Mouse (Mus musculus) heart, postnatal 36 days (tissue): ENCODE measurements around the gene Cacna1i. TPM values are rescaled to one million over a fixed set of nuclear protein-coding genes. Genes with fewer than 3 reads are reported as not detected.

Experiments used
- DNase-seq, 2 experiments: peaks; one replicate each; pipeline ENCODE4 v3.0.0; 2021 to 2022
- intact Hi-C: fragments of 180-260 bp; cut with DNase I; formaldehyde crosslinking; loops from one replicate; pipeline ENCODE4 v1.15.1; 2025
- total RNA-seq, 2 experiments: library from RNA; stranded (reverse); gene quantifications; 2 replicates each; pipeline ENCODE4 v1.2.3; 2021

Gene Cacna1i
- under 1 TPM in 1 of 2 experiments, not detected in 1; 0.03 TPM for total RNA-seq

DNA sequence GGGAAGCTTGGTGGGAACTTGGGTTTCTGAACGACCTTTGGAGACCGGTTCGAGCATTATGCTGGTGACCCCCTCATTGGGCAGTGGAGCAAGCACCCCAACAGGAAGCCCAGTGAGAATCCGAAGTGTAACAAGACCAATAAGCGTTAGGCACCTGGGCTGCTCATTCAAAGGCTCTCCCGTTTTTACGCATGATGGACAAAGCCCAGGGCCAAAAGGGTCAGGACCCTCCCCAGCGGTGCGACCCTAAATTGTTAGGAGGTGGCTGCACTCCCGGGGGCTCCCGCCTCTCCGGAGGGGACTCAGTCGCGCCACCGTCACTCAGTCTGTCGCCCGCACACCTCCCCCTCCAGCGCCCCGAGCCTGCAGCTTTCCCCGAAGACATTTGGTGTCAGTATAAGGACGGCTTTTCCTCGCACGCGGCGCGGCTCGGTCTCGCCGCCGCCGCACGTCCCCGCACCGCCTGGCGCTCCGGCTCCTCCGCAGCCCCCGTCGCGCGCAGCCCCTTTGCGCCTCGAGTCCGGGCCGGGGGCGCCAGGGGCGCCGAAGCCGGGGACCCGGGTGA lies at the start of gene Cacna1i:
Cacna1i (plus strand) TSS at position 388 of the 565 bp plus-strand sequence.
- intact Hi-C loops = no loop called here
- no peak for DNase-seq

DNA sequence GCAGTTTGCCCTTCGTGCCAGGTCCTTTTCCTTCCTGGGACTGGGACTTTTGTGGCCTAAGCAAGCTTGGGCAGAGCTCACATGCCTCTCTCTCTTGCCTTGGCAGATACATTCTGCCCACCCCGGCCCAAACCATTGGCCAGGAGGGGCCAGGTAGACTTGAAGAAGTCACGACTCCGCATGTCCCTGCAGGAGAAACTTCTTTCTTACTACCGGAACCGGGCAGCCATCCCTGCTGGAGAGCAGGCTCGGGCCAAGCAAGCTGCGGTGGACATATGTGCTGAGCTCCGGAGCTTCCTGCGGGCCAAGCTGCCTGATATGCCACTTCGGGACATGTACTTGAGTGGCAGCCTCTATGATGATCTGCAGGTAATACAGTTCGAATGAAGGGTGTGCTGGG lies 38.9 kb upstream of the Cacna1i start:
- no peak for DNase-seq
- intact Hi-C loops = no loop called here

DNA sequence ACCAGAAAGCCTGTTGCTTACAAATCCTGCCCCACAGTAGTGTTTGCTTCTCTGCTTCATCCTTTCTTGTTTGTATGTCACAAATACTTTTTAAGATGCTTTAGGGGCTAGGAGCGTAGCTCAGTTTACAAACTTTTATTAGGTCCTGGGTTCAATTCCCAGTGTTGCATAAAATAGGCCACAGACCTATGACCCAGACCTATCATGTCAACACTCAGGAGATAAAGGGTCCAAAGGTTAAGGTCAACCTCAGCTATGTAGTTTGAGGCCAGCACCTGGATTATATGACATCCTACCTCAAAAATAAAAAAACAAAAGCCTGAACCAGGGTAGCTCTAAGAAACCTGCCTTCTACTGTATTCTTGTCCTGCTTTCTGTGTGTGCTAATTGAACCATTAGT lies 38.4 kb upstream of the Cacna1i start:
- DNase-seq = no peak
- intact Hi-C loops = no loop called here

DNA sequence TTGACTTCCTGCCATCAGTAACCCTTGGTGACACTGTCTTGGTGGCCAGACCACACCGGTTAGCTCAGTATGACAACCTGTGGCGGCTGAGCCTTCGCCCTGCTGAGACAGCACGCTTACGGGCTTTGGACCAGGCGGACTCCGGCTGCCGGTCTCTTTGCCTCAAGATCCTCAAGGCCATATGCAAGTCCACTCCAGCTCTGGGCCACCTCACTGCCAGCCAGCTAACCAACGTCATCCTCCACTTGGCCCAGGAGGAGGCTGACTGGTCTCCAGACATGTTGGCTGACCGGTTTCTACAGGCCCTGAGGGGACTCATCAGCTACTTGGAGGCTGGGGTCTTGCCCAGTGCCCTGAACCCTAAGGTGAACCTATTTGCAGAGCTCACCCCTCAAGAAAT lies 37.4 kb upstream of the Cacna1i start:
- intact Hi-C loops = no loop called here
- no peak for DNase-seq

DNA sequence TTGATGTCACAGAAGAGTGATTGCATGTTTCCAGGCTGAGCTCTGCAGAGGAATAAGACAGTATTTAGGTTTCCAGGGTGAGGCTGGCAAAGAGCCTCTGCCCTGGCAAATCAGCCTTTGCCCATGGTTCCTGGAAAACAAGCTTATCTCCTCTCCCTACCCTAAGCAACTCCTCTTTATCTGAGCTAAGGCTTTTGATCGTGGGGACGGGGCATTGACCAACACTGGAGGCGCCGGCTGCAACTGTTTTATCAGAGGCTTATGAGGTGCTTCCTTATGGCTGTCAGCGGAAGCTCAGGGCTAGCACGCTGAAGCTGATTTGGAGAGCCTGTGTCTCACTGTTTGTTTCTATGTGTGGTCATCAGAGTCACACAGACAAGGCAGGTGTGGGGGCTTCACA lies 36.5 kb upstream of the Cacna1i start:
- DNase-seq = no peak
- intact Hi-C loops = no loop called here

DNA sequence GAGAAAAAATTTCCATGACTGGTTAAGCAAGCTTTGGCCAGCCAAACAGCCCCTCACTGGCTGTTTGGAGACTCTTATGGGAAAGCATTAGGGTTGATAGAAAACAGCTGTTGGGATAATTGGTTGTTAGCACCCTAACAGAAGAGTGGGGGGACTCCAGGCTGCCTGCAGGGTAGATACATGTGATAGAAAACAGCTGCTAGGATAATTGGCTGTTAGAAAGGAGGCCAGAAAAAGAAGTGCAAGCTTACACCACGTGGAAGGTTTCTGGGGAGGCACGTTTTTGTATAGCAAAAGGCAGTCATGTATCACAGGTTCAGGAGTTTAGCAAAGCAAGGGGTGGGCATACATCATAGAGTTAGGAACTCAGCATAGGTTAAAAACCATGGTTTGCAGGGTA lies 33.5 kb upstream of the Cacna1i start:
- no peak for DNase-seq
- intact Hi-C loops = no loop called here

DNA sequence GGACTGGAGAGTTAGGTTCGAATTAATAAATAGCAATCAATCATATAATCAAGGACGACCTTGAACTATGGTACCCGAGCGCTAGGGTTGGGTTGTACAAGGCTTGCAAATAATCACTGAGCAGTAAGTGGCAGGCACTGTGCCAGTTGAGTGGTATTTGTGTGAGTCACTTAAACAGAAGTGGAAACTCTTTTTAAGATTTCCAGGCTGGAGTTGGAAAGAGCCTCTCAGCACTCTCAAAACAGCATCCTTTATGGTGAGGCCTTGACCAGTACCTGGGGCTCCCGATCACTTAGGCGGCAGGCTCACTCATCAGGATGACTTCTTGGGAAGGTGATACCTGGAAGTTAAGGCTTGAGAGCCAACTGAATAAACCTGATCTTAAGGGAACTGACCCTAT lies 32.8 kb upstream of the Cacna1i start:
- intact Hi-C loops = loop anchor here (2.0 kb wide), 1 partner anchor 119 kb away; no protein-coding TSS in a partner anchor
- DNase-seq = peak in 1 of 2 experiments; percentile 24

DNA sequence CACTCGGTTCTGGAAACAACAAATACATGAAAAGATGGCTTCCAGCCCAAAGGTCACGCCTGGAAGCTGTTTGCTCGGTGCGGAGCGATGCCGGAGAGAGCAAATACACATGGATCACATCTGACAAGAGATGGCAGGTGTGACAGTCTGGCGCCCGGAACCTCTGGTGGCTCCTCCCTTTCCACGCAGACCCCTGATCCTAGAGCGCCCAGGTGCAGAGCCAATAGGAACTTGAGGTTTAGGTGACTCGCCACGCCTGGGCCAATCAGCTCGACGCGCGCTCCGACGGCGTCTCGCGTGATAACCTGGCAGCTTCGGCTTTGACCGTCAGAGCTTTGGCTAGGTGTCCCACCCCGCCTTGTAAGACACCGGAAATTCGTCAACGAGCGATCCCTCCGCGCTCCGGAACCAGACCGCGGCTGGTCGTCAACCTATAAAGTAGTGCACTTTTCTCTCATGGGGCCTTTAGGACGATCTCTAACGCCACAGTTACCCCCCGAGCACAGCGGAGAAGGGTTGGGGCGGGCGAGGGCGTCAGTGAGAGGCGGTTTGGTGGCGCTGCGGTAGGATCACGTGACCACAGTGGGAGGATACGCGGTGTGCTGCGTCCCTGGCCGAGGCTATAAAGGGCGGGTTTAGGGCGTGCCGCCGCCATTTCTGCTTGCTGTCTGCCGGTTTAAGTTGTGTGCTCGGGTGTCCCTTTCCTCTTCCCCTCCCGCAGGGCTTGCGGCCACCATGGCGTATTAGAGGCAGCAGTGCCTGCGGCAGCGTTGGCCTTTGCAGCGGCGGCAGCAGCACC lies 32.0 kb upstream of the Cacna1i start, which contains the start of gene Atf4:
Atf4 (plus strand) TSS at position 338 of the 799 bp plus-strand sequence.
- DNase-seq = peak; percentile 96 to 99
- intact Hi-C loops = loop anchor here (1.0 to 5.0 kb wide), 3 partner anchors 21 to 547 kb away; partner anchors contain the start of gene Mief1

DNA sequence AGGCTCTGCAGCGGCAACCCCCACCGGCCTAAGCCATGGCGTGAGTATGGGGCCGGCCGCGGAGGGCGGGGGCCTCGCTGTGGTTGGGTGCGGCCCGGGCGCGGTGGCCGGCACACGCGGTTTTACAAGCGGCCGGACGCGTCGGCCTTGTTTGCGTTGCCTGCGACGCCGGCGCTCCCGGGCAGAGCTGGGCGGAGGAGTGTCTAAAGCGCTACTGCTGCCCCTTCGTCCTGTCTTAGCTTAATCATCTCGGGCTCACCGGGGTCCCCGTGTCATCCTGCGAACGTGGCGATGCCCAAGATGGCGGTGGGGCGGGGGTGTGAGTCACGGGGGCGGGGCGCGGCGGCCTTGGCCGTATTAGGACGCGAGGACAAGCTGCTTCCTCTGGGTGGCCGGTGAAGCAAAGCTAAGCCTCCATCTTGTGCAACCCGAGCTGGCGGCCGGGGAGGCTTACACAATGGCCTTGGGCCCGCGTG lies 31.4 kb upstream of the Cacna1i start:
- intact Hi-C loops = loop anchor here (1.0 to 5.0 kb wide), 3 partner anchors 21 to 547 kb away; partner anchors contain the start of gene Mief1
- DNase-seq = peak; percentile 81 to 85

DNA sequence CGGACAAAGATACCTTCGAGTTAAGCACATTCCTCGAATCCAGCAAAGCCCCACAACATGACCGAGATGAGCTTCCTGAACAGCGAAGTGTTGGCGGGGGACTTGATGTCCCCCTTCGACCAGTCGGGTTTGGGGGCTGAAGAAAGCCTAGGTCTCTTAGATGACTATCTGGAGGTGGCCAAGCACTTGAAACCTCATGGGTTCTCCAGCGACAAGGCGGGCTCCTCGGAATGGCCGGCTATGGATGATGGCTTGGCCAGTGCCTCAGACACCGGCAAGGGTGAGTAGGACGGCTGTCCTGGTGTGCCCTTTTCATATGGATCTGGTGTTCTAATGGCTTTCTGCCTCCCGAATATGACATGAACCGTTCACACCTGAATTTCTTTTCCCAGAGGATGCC lies 30.8 kb upstream of the Cacna1i start:
- intact Hi-C loops = loop anchor here (5.0 kb wide), 1 partner anchor 546 kb away; no protein-coding TSS in a partner anchor
- no peak for DNase-seq

DNA sequence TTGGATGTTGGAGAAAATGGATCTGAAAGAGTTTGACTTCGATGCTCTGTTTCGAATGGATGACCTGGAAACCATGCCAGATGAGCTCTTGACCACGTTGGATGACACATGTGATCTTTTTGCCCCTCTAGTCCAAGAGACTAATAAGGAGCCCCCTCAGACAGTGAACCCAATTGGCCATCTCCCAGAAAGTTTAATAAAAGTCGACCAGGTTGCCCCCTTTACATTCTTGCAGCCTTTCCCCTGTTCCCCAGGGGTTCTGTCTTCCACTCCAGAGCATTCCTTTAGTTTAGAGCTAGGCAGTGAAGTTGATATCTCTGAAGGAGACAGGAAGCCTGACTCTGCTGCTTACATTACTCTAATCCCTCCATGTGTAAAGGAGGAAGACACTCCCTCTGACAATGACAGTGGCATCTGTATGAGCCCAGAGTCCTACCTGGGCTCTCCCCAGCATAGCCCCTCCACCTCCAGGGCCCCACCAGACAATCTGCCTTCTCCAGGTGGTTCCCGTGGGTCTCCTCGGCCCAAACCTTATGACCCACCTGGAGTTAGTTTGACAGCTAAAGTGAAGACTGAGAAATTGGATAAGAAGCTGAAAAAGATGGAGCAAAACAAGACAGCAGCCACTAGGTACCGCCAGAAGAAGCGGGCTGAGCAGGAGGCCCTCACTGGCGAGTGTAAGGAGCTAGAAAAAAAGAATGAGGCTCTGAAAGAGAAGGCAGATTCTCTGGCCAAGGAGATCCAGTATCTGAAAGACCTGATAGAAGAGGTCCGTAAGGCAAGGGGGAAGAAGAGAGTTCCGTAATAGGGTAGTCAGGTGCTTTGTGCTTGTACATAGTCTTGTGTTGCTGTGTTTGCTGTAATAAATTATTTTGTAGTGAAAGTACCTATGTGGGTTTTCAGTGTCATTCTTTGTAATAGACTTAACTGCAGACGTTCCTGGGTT lies 30.1 kb upstream of the Cacna1i start:
- intact Hi-C loops = loop anchor here (5.0 kb wide), 1 partner anchor 545 kb away; no protein-coding TSS in a partner anchor

DNA sequence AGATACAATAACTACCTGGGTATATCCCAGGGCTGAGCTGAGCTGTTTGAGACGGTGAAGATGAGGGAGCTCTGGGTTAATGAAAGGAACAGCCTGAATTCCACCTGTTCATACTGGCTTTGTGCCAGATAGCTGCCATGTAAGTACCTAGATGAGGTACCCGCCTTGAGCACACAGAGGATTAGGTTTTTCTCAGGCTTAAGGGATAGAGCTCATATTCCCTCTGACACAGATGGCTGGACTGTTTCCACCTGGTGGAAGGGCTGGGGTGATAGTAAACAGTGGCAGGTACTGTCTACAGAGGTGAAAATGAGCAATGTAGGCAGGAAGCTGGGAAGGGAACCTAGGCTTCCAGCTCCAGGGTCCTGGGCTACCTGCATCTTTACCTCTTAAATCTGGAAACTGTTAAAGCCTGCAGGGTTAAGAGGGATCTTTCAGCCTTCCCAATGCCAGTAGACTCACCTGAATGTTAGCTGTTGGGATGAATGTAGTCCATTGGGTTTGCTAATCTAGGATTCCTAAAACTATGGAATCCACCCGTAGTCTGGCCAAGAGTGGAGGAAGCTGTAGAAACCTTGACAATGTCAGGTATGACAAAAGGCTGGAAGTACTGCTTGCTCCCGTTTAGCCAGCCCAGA lies 29.3 kb upstream of the Cacna1i start:
- intact Hi-C loops = loop anchor here (5.0 kb wide), 1 partner anchor 545 kb away; no protein-coding TSS in a partner anchor
- DNase-seq = no peak

More for the DNA sequence above, 30.1 kb upstream of the Cacna1i start:
- DNase-seq = no peak

DNA sequence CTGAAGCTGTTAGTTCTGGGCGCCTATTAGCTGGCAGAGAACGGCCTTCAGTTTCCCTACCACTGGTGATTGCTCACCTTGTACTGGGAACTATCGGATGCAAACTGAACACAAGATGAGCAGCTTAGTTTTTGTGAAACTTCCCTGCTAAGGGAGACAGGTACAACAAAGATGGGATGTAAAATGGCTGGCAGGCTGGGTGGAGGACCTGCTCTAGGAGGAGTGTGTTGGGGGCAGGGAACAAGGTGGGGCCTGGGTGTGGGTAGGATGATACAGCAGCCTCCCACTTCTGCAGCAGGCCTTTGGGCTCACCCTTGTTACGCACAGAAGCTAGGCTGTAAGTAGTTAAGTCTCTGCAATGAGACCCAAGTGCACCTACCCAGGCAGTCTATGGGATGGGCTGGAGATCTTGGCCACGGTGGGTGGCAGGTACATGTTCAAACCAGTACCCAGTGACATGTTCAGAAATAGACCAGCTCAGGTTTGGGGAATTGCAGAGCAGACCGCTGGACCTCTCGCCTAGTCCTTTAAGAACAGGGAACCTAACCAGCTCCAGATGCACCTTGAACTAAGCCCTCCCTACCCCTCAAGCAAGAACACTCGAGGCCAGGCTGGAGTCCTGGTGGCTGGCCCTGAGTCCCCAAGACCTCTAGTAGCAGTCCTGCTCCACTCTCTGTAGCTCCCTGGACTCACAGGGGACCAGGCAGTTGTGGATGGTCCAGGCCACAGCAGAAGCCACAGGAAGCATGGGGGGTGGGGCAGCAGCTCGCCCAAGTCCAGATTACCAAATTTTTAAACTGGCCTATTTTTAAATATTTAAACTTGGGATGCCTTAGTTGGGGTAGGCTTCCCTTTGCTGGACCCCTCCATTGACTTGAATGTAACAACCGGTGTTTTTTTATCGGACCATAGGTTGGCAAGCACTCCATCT lies 28.5 kb upstream of the Cacna1i start:
- intact Hi-C loops = loop anchor here (5.0 kb wide), 1 partner anchor 544 kb away; no protein-coding TSS in a partner anchor
- DNase-seq = peak in 1 of 2 experiments; percentile 13

DNA sequence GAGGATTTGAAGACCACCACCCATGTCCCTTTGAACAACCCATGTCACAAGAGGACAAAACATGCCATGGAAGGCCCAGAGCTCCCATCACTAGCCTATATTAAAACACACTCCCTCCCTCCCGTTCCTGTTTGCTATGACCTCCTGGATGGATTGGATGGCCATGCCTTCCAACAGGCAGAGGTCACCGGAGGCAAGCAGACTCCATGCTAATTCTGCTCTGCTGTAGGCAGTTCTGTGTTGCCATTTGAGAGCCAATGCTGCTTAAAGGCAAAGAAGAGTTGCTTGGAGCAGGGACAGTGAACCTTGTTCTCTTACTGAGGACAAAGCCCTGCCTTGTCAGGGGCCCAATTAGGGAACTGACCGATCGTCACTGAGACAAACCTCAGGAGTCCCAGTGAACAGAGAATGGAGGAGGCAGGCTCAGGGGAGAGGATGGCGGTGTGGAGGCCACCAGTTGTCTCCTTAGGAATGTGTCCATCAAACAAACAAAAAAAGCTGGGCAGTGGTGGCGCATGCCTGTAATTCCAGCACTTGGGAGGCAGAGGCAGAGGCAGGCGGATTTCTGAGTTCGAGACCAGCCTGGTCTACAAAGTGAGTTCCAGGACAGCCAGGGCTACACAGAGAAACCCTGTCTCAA lies 27.5 kb upstream of the Cacna1i start:
- no peak for DNase-seq
- intact Hi-C loops = loop anchor here (5.0 to 10.0 kb wide), 3 partner anchors 32 to 685 kb away; partner anchors contain the start of gene Adsl

DNA sequence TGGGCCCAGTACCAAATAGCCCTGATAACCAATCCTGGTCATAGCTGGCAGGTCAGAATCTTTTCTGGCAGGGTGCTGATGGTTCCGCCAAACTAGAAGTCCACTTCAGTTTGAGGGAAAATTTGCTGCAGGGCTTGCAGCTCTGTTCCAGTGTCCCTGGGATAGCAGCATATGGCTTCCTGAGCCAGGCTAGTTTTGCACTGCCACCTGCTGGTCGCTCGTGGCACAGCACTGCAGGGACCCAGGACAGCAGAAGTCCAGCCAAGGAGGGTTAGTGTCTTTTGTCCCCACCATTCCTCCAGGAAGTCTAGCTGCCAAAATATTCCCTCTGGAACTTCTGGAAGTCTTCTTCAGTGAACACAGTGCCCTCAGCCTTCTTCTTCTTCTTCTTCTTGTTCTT lies 26.4 kb upstream of the Cacna1i start:
- peak; percentile 83 to 91 for DNase-seq
- intact Hi-C loops = loop anchor here (5.0 to 10.0 kb wide), 2 partner anchors 33 to 684 kb away; partner anchors contain the start of gene Adsl

DNA sequence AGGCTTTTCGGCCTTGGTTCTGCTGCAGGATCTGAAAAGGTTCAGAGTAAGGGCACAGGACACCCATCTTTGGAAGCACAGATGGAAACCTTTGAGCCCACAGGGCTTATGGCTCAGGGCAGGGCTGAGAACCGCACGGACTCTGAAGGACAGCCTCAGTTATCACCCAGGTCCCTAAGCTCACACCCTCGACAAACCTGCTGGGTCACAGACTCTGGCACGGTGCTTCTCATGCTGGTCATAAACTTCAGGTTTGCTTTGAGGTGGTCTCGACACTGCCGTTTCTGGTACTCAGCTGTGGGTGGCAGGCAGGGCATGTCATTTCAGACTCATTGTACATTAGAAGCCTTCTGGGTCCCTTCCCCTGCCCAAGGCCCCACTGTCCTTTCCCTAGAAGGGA lies 25.9 kb upstream of the Cacna1i start:
- no peak for DNase-seq
- intact Hi-C loops = loop anchor here (5.0 to 10.0 kb wide), 2 partner anchors 34 to 684 kb away; partner anchors contain the start of gene Adsl

DNA sequence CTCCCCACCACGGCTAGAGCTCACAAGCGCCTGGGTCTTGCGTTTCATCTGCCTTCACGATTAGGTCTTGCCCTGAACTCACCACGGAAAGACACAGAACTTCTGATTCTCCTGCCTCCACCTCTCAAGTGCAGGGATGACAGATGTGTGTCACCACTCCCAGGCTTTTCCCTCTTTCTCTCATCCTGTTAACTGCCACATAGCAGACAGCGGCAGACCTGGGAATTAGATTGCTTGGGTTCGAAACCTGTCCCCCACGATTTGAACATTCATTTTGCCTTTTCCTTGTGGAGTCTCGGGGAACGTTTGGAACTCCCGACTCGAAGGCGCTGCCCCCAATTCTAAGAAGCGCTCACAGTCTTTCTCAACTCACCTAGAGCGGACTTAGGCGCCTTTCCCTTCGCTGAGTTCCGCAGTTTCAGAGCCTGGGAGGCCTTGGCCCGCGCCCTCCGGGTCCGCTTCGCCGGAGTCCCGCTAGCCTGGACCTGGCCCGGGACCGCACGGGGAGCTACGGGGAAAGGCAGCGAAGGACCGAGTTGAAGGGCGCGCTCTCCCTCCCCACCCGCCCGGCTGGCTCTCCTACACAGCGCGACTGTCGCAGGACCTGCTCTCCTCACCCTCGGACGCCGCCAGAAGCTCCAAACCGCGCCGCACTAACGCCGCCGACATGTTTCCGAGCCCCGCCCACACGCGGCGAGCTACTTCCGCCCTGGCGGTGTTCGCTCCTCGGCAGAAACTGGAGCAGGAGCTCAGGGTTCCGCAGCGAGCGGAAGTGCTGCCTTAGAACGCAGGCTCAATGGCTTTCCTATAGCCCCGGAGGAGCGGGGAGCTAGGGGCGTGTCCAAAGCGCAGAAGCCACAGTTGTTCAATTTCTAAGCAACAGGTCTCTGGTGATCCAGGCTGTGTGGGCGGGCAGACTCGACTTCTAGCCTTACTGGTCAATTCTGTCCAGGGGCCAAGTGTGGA lies 23.1 kb upstream of the Cacna1i start, which contains the start of gene Rps19bp1:
Rps19bp1 (minus strand) TSS at position 706 of the 966 bp plus-strand sequence.
- DNase-seq = peak; percentile 87
- intact Hi-C loops = loop anchor here (5.0 to 10.0 kb wide), 2 partner anchors 37 to 681 kb away; partner anchors contain the start of gene Adsl
